Mouse (Mus musculus): ENCODE data around the gene Dab1.

The Dab1 gene

GRCm38 (mm10) chr4:104120108-104120507, 500.9 kb downstream of the Dab1 start:
- DNase-seq, result no peak

GRCm38 (mm10) chr4:104121959-104122358, 502.8 kb downstream of the Dab1 start:
- no peak for DNase-seq

- no peak for DNase-seq
Observed at GRCm38 (mm10) chr4:104122364-104122763, 503.2 kb downstream of the Dab1 start.

GRCm38 (mm10) chr4:104153637-104154036, 534.5 kb downstream of the Dab1 start:
- DNase-seq, result no peak

- no peak for DNase-seq
Observed at GRCm38 (mm10) chr4:104178067-104178466, 558.9 kb downstream of the Dab1 start.

GRCm38 (mm10) chr4:104186311-104186710, 567.2 kb downstream of the Dab1 start:
- no peak for DNase-seq

GRCm38 (mm10) chr4:104198635-104199034, 579.5 kb downstream of the Dab1 start:
- no peak for DNase-seq

- DNase-seq, result no peak
Observed at GRCm38 (mm10) chr4:104201686-104202085, 582.5 kb downstream of the Dab1 start.

GRCm38 (mm10) chr4:104204047-104204446, 584.9 kb downstream of the Dab1 start:
- DNase-seq, result no peak

- DNase-seq, result no peak
Observed at GRCm38 (mm10) chr4:104206639-104207038, 587.5 kb downstream of the Dab1 start.

GRCm38 (mm10) chr4:104209081-104209480, 589.9 kb downstream of the Dab1 start:
- no peak for DNase-seq

- DNase-seq, result no peak
Observed at GRCm38 (mm10) chr4:104210796-104211195, 591.6 kb downstream of the Dab1 start.

GRCm38 (mm10) chr4:104211531-104212455, 592.6 kb downstream of the Dab1 start:
- DNase-seq, result no peak

GRCm38 (mm10) chr4:104214724-104215123, 595.6 kb downstream of the Dab1 start:
- DNase-seq, result no peak

- no peak for DNase-seq
Observed at GRCm38 (mm10) chr4:104217336-104217735, 598.2 kb downstream of the Dab1 start.

GRCm38 (mm10) chr4:104218765-104219164, 599.6 kb downstream of the Dab1 start:
- DNase-seq, result no peak

GRCm38 (mm10) chr4:104220099-104220498, 600.9 kb downstream of the Dab1 start:
- DNase-seq, result no peak

GRCm38 (mm10) chr4:104229296-104229695, 610.1 kb downstream of the Dab1 start:
- no peak for DNase-seq

- DNase-seq, result no peak
Observed at GRCm38 (mm10) chr4:104246506-104246905, 627.3 kb downstream of the Dab1 start.

GRCm38 (mm10) chr4:104249462-104249861, 630.3 kb downstream of the Dab1 start:
- DNase-seq, result no peak

- no peak for DNase-seq
Observed at GRCm38 (mm10) chr4:104257776-104258175, 638.6 kb downstream of the Dab1 start.

GRCm38 (mm10) chr4:104269422-104270172, 650.4 kb downstream of the Dab1 start:
- no peak for DNase-seq

- no peak for DNase-seq
Observed at GRCm38 (mm10) chr4:104270173-104270557, 651.0 kb downstream of the Dab1 start.

- no peak for DNase-seq
Observed at GRCm38 (mm10) chr4:104275260-104275659, 656.1 kb downstream of the Dab1 start.
